Mouse (Mus musculus) liver, postnatal 0 days (tissue): ENCODE data around the gene Lrrc14b.

Experiments used
- CTCF ChIP-seq: sonication (generic); IDR thresholded peaks from 2 replicates; pipeline ENCODE4 v1.5.1; 2016; ENCODE audit warnings: antibody characterized with exemption, low read depth
- EP300 ChIP-seq: IDR thresholded peaks from 2 replicates; pipeline ENCODE4 v1.6.1; 2016; ENCODE audit warnings: antibody characterized with exemption, low read depth, mild to moderate bottlenecking

DNA sequence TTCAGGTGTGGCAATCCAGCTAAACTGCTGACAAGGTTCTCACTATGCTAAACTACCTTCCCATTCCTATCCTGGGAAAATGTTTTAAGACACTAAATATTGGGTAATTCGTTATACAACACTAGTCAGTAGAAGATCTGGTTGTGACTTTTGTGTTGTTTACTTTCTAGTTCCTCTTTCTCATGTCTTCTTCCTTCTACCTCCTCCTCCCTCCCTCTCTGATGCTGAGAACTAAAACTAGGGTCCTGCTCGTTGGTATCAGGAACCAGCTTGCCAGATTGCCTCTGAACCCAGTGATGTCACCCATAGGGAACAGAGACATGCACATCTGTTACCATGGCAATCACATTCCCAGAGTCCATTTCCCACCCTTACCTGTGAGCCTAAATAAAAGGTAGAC is 1.6 kb downstream of the Lrrc14b start:
- TF ChIP-seq EP300: no peak
- TF ChIP-seq CTCF: no peak
